Mouse (Mus musculus) hindbrain, postnatal 0 days (tissue): ENCODE data around the gene Cd34. TPM values are rescaled to one million over a fixed set of nuclear protein-coding genes. Genes with fewer than 3 reads are reported as not detected.

ENCODE experiments used
- ATAC-seq: fragments of 200-750 bp; cut with Nextera tagmentation; 2 replicates; pipeline ENCODE4 v1.8.0; 2017; ENCODE audit warnings: mild to moderate bottlenecking, moderate TSS enrichment, moderate library complexity
- DNase-seq: peaks from one replicate; pipeline ENCODE4 v3.0.0-alpha.2; 2015; ENCODE audit warnings: low spot score
- H3K27ac ChIP-seq: fragments of 300-500 bp; sonication (generic); 2 replicates; pipeline ENCODE4 v1.5.1; 2014; ENCODE audit warnings: mild to moderate bottlenecking
- H3K27me3 ChIP-seq: fragments of 300-500 bp; sonication (generic); 2 replicates; pipeline ENCODE4 v1.6.1; 2014; ENCODE audit warnings: low read length, mixed read lengths; ENCODE audit not compliant: insufficient read depth
- H3K36me3 ChIP-seq: fragments of 300-500 bp; sonication (generic); 2 replicates; pipeline ENCODE4 v1.6.1; 2014; ENCODE audit warnings: low read length, mixed read lengths; ENCODE audit not compliant: insufficient read depth
- H3K4me1 ChIP-seq: fragments of 300-500 bp; sonication (generic); 2 replicates; pipeline ENCODE4 v1.6.1; 2014; ENCODE audit warnings: antibody characterized with exemption, low read length, mixed read lengths; ENCODE audit not compliant: insufficient read depth
- H3K4me2 ChIP-seq: fragments of 300-500 bp; sonication (generic); 2 replicates; pipeline ENCODE4 v1.6.1; 2014; ENCODE audit warnings: low read depth, mild to moderate bottlenecking, low read length, moderate library complexity, mixed read lengths
- H3K4me3 ChIP-seq: fragments of 300-500 bp; sonication (generic); 2 replicates; pipeline ENCODE4 v1.5.1; 2014; ENCODE audit warnings: low read length
- H3K9ac ChIP-seq: fragments of 300-500 bp; sonication (generic); replicated peaks from 2 replicates; pipeline ENCODE4 v1.6.1; 2014; ENCODE audit warnings: mild to moderate bottlenecking, low read length, moderate library complexity, mixed read lengths
- H3K9me3 ChIP-seq: fragments of 300-500 bp; sonication (generic); 2 replicates; pipeline ENCODE4 v1.6.1; 2016; ENCODE audit warnings: low read length, mixed read lengths
- CTCF ChIP-seq: IDR thresholded peaks from 2 replicates; pipeline ENCODE4 v1.5.1; 2016; ENCODE audit warnings: antibody characterized with exemption, control low read depth, low read depth
- WGBS: fragments of 180-500 bp; shearing (Covaris S2); extraction: QIAGEN DNeasy Blood & Tissue Kit; methylation state at CpG from one replicate; pipeline ENCODE4 v1.1.7; 2014; 5-methylcytosine and 5-hydroxymethylcytosine counted together
- polyA plus RNA-seq: library from polyadenylated mRNA; unstranded; fragments of >200 nt; fragmentation: Nextera tagmentation; extraction: Ambion mirVana; gene quantifications from 2 replicates; pipeline ENCODE4 v1.2.1, GENCODE M21; 2015
- total RNA-seq: library from RNA; depleted of rRNA; stranded (reverse); fragments of >200 nt; gene quantifications from 2 replicates; pipeline ENCODE4 v1.2.3, GENCODE M21; 2014

The Cd34 gene
- total and polyA plus RNA-seq, 2 experiments from 2014 or later, result 21.6 to 23.5 TPM

GRCm38 (mm10) chr1:194990976-194991375, 52.4 kb downstream of the Cd34 start:
- H3K9me3 ChIP-seq, result no peaks in the 10 kb centered on the region
- H3K27me3 ChIP-seq, result no peaks in the 10 kb centered on the region
- no peak overlapping the region for H3K4me3 ChIP-seq
- H3K36me3 ChIP-seq, result no peaks in the 10 kb centered on the region
- no peak overlapping the region for H3K27ac ChIP-seq
- ATAC-seq, result no peak
- WGBS, result 91% methylated on average over 2 of the region's 2 CpGs
- TF ChIP-seq CTCF, result no peak
- no peak overlapping the region for H3K4me2 ChIP-seq
- no peak overlapping the region for H3K9ac ChIP-seq
- no peak for DNase-seq
- no peaks in the 10 kb centered on the region for H3K4me1 ChIP-seq

DNA sequence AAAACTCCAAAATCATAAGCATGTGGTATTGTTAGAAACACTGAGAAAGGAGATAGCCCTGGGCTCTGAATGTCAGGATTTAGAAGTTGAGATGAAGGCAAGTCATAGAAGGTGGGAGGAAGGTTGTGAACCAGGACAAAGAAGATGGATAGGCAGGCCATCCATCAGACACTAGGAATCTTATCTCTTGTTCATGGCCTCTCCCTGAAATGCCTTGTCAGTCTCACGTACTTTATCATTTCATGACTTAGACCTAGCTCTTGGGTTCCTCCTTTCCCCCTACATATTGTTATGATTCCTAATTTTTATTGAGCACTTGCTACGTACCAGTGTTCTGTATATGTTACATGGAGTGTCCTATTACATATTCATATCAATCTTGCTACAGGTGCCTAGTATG, 53.0 kb downstream of the Cd34 start:
- DNase-seq (no peak), ATAC-seq (no peak)
- Histone ChIP-seq H3K27ac (no peak overlapping the region), H3K9me3 (no peaks in the 10 kb centered on the region), H3K27me3 (no peaks in the 10 kb centered on the region), H3K4me3 (no peak overlapping the region), H3K36me3 (no peaks in the 10 kb centered on the region), H3K4me1 (no peaks in the 10 kb centered on the region), H3K9ac (no peak overlapping the region), H3K4me2 (no peak overlapping the region)
- WGBS, result 91% methylated on average over 2 of the region's 2 CpGs
- TF ChIP-seq CTCF, result no peak

DNA sequence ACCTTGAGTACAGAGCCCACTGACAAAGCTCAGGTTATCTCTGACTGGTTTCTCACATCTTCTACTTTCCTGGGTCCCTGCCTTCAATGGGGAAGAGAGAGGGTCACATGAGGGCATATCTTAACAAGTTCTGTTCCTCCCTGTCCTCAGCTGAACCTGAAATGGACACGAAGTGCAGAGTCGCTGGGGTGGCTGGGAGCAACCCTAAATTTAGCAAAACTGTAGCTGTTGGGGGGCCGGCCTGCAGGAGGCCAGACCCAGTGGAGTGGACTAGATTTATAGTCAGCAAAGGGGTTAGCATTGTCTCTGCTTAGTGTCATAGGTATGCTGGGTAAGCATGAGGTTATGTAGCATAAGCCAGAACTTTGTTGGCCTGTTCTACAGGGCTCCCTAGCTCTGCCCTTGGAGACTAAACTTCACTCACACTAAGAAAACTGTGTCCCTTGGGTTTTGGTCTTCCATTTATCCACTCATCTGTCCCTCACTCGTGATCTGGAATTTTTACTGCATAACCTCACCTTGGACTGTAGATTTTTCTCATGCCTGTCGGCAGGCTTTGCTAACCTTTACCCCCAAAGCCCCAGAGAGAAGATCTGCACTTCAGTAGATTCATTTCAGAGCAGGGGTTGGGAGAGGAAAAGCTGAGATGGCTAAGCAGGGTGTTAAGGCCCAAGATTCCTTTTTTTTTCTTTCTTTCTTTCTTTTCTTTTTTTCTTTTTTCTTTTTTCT, 54.1 kb downstream of the Cd34 start:
- no peak overlapping the region for H3K4me3 ChIP-seq
- no peak for TF ChIP-seq CTCF
- H3K9ac ChIP-seq, result no peak overlapping the region

DNA sequence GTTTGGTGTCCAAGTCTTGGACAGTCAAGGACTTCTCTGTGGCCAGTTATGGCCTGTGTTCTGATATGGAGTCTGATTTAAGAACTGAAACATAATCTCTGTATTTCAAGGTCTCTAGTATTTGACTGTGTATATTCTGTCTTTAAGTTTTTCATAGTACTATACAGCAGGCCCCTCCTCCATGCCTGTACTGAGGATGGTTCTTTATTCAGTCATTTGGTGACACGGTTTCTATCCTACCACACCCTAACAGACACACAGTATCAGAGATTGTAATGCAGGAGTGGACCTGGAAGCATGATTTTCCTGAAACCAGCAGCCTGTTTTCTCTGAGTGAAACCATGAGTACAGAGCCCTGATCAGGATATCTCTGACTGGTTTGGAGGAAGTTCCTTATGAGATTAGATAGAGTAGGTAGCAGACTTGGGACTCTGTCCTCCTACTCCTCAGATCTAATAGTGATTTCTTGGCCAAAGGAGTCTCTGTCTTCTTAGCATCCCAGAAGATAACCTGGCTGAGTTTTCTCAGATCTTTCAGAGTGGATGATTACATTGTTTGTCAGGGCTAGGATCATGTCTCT, 54.9 kb downstream of the Cd34 start:
- no peak for TF ChIP-seq CTCF
- no peak for ATAC-seq
- 90% methylated on average over 1 of the region's 1 CpGs for WGBS

More for the DNA sequence above, 54.1 kb downstream of the Cd34 start:
- Histone ChIP-seq H3K4me2 (no peak overlapping the region), H3K9me3 (no peaks in the 10 kb centered on the region), H3K36me3 (no peaks in the 10 kb centered on the region), H3K4me1 (no peaks in the 10 kb centered on the region), H3K27ac (no peak overlapping the region), H3K27me3 (no peaks in the 10 kb centered on the region)
- no peak for ATAC-seq
- 79% methylated on average over 5 of the region's 5 CpGs for WGBS
- no peak for DNase-seq

DNA sequence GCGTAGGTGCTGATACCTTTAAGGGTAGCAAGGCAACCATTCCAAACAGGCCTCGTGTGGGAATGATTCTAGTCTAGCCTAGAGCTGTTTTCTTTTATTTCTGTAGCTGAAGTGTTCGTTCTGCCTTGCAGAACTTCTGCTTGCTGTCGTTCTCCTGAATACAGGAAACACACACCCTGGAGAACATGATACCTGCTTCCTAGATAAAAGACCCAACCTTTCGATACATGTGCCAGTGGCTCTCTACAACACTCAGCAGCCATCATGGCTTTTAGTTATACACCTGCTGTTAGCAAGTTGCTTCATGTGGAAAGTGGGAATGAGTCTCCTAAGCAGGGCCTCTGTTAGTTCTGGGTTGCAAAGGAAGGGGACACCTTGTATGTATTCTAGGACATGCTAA, 55.6 kb downstream of the Cd34 start:
- H3K9ac ChIP-seq, result no peak overlapping the region
- H3K4me3 ChIP-seq, result no peak overlapping the region
- DNase-seq (no peak), ATAC-seq (no peak)
- no peaks in the 10 kb centered on the region for H3K4me1 ChIP-seq
- H3K36me3 ChIP-seq, result no peaks in the 10 kb centered on the region
- H3K4me2 ChIP-seq, result no peak overlapping the region
- WGBS, result 84% methylated on average over 5 of the region's 5 CpGs
- no peak overlapping the region for H3K27ac ChIP-seq
- no peaks in the 10 kb centered on the region for H3K27me3 ChIP-seq
- no peaks in the 10 kb centered on the region for H3K9me3 ChIP-seq
- no peak for TF ChIP-seq CTCF

More for the DNA sequence above, 54.9 kb downstream of the Cd34 start:
- Histone ChIP-seq H3K27ac (no peak overlapping the region), H3K4me3 (no peak overlapping the region), H3K4me1 (no peaks in the 10 kb centered on the region), H3K9me3 (no peaks in the 10 kb centered on the region), H3K4me2 (no peak overlapping the region), H3K9ac (no peak overlapping the region), H3K27me3 (no peaks in the 10 kb centered on the region), H3K36me3 (no peaks in the 10 kb centered on the region)
- no peak for DNase-seq

- 86% methylated on average over 2 of the region's 2 CpGs for WGBS
- Histone ChIP-seq H3K27me3 (no peaks in the 10 kb centered on the region), H3K9me3 (no peaks in the 10 kb centered on the region), H3K27ac (no peak overlapping the region), H3K9ac (no peak overlapping the region), H3K36me3 (no peaks in the 10 kb centered on the region), H3K4me1 (no peaks in the 10 kb centered on the region), H3K4me2 (no peak overlapping the region), H3K4me3 (no peak overlapping the region)
- TF ChIP-seq CTCF, result no peak
- no peak for DNase-seq
- no peak for ATAC-seq
These were observed 56.6 kb downstream of the Cd34 start for GRCm38 (mm10) chr1:194995196-194995595.

DNA sequence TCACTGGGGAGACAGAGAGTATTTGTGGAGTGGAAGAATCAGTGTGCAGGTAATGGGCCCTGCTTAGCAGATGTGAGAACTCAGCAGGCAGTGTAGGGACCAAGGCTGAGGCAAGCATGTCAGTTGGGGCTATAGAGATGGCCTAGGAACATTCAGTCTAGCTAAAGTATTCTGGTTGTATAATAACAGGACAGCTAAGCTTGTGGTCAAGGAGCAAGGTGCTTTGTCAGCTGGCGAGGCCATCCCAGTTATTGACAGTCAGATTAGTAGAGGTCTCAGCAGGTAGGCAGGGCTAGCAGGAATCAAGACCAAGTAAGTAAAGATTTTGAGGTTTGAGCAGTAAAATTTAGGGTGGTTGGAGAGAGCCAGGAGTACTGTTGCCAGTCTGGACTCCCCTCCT, 59.8 kb downstream of the Cd34 start:
- Histone ChIP-seq H3K27ac (no peak overlapping the region), H3K36me3 (no peaks in the 10 kb centered on the region), H3K9ac (no peak overlapping the region), H3K4me2 (no peak overlapping the region), H3K9me3 (no peaks in the 10 kb centered on the region), H3K4me3 (no peak overlapping the region), H3K27me3 (no peaks in the 10 kb centered on the region), H3K4me1 (no peaks in the 10 kb centered on the region)
- DNase-seq, result no peak
- WGBS, result 91% methylated on average over 1 of the region's 1 CpGs
- ATAC-seq, result no peak
- no peak for TF ChIP-seq CTCF
